Mouse (Mus musculus): ENCODE measurements at regions not wholly inside any gene's neighbourhood (a gene's known extent, or its start where the extent isn't known, plus 50 kb on each side); places are given as distances from the start of the nearest gene placed in this dataset.

DNA sequence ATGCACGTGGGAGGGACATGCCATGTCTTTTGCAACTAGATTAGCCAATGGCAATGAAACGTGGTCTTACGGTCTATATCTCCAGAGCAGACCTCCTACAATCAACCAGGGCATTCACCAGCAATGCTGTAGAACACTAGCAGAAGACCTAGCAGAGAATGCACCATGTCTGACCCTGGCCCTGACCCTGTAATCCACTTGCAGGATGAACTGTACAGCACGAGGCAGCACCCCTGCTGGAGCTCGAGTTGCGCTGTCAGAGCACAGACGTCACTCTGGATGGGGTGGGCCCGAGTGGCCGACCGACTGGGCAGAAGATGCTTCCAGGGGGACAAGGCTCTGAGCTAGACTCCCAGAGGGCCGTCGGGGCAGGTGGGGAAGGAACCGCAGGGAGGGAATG, 110.4 kb upstream of the Klf14 start:
- TF ChIP-seq CTCF (IDR thresholded peaks at IDR 0.05; ENCODE audit: borderline replicate concordance, insufficient read depth, low read length): no peak
- TF ChIP-seq POLR2A (IDR thresholded peaks at IDR 0.05; ENCODE audit: low read depth, low read length): no peak
